Mouse (Mus musculus) liver, embryonic 14.5 days (tissue): ENCODE results near the gene Abhd16a.

Source experiments
- CTCF ChIP-seq: IDR thresholded peaks from 2 replicates; pipeline ENCODE4 v1.5.1; 2016; ENCODE audit warnings: antibody characterized with exemption, low read depth, control low read depth
- EP300 ChIP-seq: IDR thresholded peaks from 2 replicates; pipeline ENCODE4 v1.6.1; 2016; ENCODE audit warnings: antibody characterized with exemption, low read depth

DNA sequence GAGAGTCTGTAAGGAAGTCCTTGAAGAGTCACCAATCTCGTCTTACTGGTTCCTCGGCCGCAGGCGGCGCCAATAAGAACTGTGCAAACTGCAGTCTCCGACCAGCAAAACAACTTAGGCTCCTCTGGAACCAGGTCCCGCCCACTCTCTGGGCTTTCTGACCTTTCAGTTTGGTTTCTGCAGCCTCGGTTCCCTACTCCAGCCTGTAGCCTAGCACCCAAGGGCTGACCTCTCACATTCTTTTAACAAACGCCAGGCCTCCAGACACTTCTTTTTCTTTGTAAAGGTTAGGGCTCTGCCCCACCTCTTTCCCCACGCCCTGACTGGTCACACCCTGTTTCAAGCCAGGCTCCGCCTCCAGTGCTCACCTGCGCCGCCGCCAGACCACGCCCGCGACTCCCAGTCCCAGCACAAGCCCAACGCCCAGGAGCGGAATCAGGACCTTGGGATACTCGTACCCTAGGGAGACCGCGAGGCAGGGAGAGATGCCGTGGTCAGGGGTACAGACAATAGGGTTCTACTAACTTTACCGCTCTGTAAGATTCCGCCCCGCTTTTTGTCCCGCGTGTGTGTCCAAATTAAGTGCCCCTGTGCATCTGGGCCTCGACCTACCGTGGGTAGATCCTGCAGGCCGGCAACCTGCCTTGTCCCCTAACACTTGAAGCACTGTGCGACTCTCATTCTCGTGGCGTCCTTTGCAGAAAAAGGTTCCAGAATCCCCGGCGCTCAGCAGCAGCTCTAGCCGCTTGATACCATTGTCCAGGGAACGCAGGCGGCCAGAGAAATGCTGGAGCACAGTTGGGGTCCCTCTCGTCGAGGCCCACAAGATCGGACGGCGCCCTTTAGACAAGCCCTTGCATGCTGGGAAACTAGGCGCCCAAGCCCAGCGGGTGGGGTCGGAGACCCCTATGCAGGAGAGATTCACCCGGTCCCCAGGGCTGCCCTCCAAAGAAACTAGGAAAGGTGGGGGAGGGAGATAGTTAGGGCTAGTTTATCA is 23.8 kb upstream of the Abhd16a start, which contains the start of gene Ly6g6c:
- TF ChIP-seq CTCF (no peak), EP300 (no peak)
